Mouse (Mus musculus): Measurements from ENCODE around the gene Myh15. TPM values are rescaled to one million over a fixed set of nuclear protein-coding genes. Genes with fewer than 3 reads are reported as not detected.
"Not testable (repeated sequence)": the region's sequence is repeated elsewhere in the genome, so short reads cannot be mapped to it uniquely, and the experiment has no call there.

The Myh15 gene
- polyA plus RNA-seq, 2 experiments: not detected

DNA sequence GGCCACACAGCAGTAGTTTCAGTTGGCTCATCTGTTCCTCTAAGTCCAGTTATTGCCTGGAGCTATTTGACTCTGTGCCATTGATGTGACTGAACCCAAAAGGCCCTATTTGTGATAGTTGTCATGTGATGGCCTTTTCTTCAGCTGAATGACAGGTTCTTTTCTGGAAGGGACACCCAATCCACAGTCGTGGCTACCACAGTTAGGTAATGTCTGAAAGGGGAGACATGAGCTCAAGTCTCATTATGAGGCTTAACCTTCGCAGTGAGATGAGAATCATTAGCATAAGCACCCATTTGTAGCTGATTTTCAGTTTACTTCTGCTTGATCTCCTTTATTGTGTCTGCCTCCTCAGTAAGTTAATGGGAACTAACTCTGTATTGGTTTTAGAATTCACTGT, 136.2 kb downstream of the Myh15 start:
- Histone ChIP-seq H3K9ac (replicated peaks) (no peak overlapping the region), H3K4me1 (replicated peaks; ENCODE audit: control insufficient read depth in 2 of 2, insufficient read depth in 2 of 2, low read length in 1 of 2) (no peaks in the 10 kb centered on the region), H3K9me3 (ENCODE audit: control insufficient read depth, low read length) (no peaks in the 10 kb centered on the region), H3K4me2 (ENCODE audit: low read depth) (no peak overlapping the region), H3K36me3 (replicated peaks; ENCODE audit: control insufficient read depth, insufficient read depth, low read depth) (no peaks in the 10 kb centered on the region), H3K4me3 (ENCODE audit: insufficient read depth in 1 of 2, low read depth in 2 of 2, low read length in 2 of 2) (no peak overlapping the region), H3K27ac (no peak overlapping the region), H3K27me3 (ENCODE audit: control insufficient read depth, insufficient read depth, low read length) (no peaks in the 10 kb centered on the region)
- no peak for TF ChIP-seq CTCF (IDR thresholded peaks at IDR 0.05; ENCODE audit: low read depth)
- no peak for TF ChIP-seq EP300 (IDR thresholded peaks at IDR 0.05; ENCODE audit: low read depth)
- no peak for DNase-seq (ENCODE audit: low read depth in 3 of 3, low spot score in 3 of 3)
- no peak for ATAC-seq (ENCODE audit: insufficient read depth)
- 24% methylated on average over 2 of the region's 2 CpGs for WGBS (ENCODE audit: insufficient replicate concordance)

DNA sequence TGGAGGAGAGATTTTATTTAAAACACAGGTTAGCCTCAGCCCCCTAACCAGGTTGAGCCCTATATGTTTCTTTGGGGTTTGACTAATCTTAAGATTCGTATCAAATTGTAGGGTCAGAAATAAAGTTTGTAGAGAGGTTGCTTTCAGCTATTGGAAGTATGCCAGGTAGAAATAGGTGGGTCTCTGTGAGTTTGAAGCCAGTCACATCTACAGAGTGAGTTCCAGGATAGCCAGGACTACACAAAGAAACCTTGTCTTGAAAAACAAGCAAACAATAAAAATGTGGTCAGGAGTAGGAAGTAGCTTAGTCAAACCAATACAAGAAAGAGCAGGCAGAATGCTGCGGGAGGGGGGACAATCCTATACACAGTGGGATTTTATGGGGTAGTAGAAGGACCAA, 136.7 kb downstream of the Myh15 start:
- ATAC-seq (ENCODE audit: insufficient read depth): no peak

DNA sequence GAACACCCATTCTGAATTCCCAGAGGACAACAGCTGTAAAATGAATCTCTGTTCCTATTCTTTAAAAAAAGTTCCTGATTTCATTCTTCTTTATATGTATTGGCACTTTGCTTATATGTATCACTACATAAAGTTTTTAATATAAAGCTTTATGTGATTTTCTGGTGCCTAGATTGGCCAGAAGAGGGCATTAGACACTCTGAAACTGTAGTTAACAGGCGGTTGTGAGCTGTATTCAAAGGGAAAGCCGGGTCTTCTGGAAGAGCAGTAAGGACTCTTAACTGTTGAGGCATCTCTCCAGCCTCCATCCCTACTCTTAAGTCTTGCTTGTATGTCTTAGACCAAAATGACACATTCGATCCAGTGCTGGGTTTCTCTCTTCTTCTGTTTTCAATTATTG, 139.0 kb downstream of the Myh15 start:
- 29% methylated on average over 3 of the region's 3 CpGs for WGBS (ENCODE audit: insufficient replicate concordance)
- Histone ChIP-seq H3K4me2 (ENCODE audit: low read depth) (no peak overlapping the region), H3K4me1 (replicated peaks; ENCODE audit: control insufficient read depth in 2 of 2, insufficient read depth in 2 of 2, low read length in 1 of 2) (no peaks in the 10 kb centered on the region), H3K36me3 (replicated peaks; ENCODE audit: control insufficient read depth, insufficient read depth, low read depth) (no peaks in the 10 kb centered on the region), H3K9me3 (ENCODE audit: control insufficient read depth, low read length) (no peaks in the 10 kb centered on the region), H3K27ac (no peak overlapping the region), H3K27me3 (ENCODE audit: control insufficient read depth, insufficient read depth, low read length) (no peaks in the 10 kb centered on the region), H3K4me3 (ENCODE audit: insufficient read depth in 1 of 2, low read depth in 2 of 2, low read length in 2 of 2) (no peak overlapping the region), H3K9ac (replicated peaks) (no peak overlapping the region)
- no peak for TF ChIP-seq EP300 (IDR thresholded peaks at IDR 0.05; ENCODE audit: low read depth)
- TF ChIP-seq CTCF (IDR thresholded peaks at IDR 0.05; ENCODE audit: low read depth): no peak
- ATAC-seq (ENCODE audit: insufficient read depth): no peak
- DNase-seq (ENCODE audit: low read depth in 3 of 3, low spot score in 3 of 3): no peak

More for the DNA sequence above, 136.7 kb downstream of the Myh15 start:
- Histone ChIP-seq H3K4me1 (replicated peaks; ENCODE audit: control insufficient read depth in 2 of 2, insufficient read depth in 2 of 2, low read length in 1 of 2) (no peaks in the 10 kb centered on the region), H3K9me3 (ENCODE audit: control insufficient read depth, low read length) (no peaks in the 10 kb centered on the region), H3K4me3 (ENCODE audit: insufficient read depth in 1 of 2, low read depth in 2 of 2, low read length in 2 of 2) (no peak overlapping the region), H3K9ac (replicated peaks) (no peak overlapping the region), H3K4me2 (ENCODE audit: low read depth) (no peak overlapping the region), H3K27ac (no peak overlapping the region), H3K27me3 (ENCODE audit: control insufficient read depth, insufficient read depth, low read length) (no peaks in the 10 kb centered on the region), H3K36me3 (replicated peaks; ENCODE audit: control insufficient read depth, insufficient read depth, low read depth) (no peaks in the 10 kb centered on the region)
- 45% methylated on average over 2 of the region's 2 CpGs for WGBS (ENCODE audit: insufficient replicate concordance)
- TF ChIP-seq CTCF (IDR thresholded peaks at IDR 0.05; ENCODE audit: low read depth) (no peak), EP300 (IDR thresholded peaks at IDR 0.05; ENCODE audit: low read depth) (no peak)
- no peak for DNase-seq (ENCODE audit: low read depth in 3 of 3, low spot score in 3 of 3)

DNA sequence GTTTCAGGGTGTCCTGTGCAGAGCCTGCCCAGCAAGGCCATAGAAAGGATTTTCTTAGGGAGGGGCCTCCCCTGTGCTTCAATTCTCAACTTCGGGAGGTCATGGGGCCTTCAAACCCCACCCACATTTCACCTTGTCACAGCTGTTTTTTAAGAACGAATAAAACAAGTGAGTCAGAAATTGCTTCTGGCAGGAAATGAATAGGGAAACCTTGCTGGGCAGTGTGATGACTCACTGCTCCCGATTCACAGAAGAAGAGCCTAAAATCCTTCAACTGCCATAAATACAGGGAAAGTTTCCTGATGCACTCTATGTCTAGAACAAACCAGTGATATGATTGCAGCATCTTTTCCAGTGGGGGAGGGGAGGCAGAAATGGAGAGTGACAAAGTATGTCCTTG, 140.7 kb downstream of the Myh15 start:
- Histone ChIP-seq H3K4me3 (ENCODE audit: insufficient read depth in 1 of 2, low read depth in 2 of 2, low read length in 2 of 2) (no peak overlapping the region), H3K36me3 (replicated peaks; ENCODE audit: control insufficient read depth, insufficient read depth, low read depth) (no peaks in the 10 kb centered on the region), H3K9me3 (ENCODE audit: control insufficient read depth, low read length) (no peaks in the 10 kb centered on the region), H3K9ac (replicated peaks) (no peak overlapping the region), H3K27me3 (ENCODE audit: control insufficient read depth, insufficient read depth, low read length) (no peaks in the 10 kb centered on the region), H3K4me1 (replicated peaks; ENCODE audit: control insufficient read depth in 2 of 2, insufficient read depth in 2 of 2, low read length in 1 of 2) (no peaks in the 10 kb centered on the region), H3K4me2 (ENCODE audit: low read depth) (no peak overlapping the region), H3K27ac (no peak overlapping the region)
- TF ChIP-seq CTCF (IDR thresholded peaks at IDR 0.05; ENCODE audit: low read depth): no peak
- no peak for DNase-seq (ENCODE audit: low read depth in 3 of 3, low spot score in 3 of 3)
- no peak for ATAC-seq (ENCODE audit: insufficient read depth)
- WGBS (ENCODE audit: insufficient replicate concordance): 29% methylated on average over 3 of the region's 3 CpGs

DNA sequence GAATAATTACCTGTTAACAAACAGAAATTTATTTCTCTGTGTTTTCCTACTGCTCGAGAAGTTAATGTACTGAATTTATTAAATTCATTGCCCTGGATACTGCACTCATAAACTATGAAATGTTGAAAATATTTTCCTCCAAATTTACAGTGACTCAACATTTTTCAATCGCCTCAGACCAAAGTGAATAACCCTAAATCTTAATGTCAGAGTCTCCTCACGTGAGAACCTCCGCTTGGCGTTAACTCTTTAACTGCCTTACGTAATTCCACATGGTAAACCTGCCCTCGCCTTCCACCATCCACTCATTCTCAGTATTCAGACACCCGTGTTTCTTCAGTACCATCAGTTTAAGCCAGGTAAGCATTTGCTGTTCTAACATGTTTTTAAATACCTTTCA, 166.4 kb downstream of the Myh15 start:
- Histone ChIP-seq H3K27ac (no peak overlapping the region), H3K9ac (replicated peaks) (no peak overlapping the region), H3K4me1 (replicated peaks; ENCODE audit: control insufficient read depth in 2 of 2, insufficient read depth in 2 of 2, low read length in 1 of 2) (no peaks in the 10 kb centered on the region), H3K36me3 (replicated peaks; ENCODE audit: control insufficient read depth, insufficient read depth, low read depth) (no peaks in the 10 kb centered on the region), H3K9me3 (ENCODE audit: control insufficient read depth, low read length) (no peaks in the 10 kb centered on the region), H3K4me2 (ENCODE audit: low read depth) (no peak overlapping the region), H3K4me3 (ENCODE audit: insufficient read depth in 1 of 2, low read depth in 2 of 2, low read length in 2 of 2) (no peak overlapping the region), H3K27me3 (ENCODE audit: control insufficient read depth, insufficient read depth, low read length) (no peaks in the 10 kb centered on the region)
- no peak for DNase-seq (ENCODE audit: low read depth in 3 of 3, low spot score in 3 of 3)
- 58% methylated on average over 8 of the region's 8 CpGs for WGBS (ENCODE audit: insufficient replicate concordance)
- no peak for TF ChIP-seq CTCF (IDR thresholded peaks at IDR 0.05; ENCODE audit: low read depth)
- TF ChIP-seq EP300 (IDR thresholded peaks at IDR 0.05; ENCODE audit: low read depth): no peak
- no peak for ATAC-seq (ENCODE audit: insufficient read depth)

DNA sequence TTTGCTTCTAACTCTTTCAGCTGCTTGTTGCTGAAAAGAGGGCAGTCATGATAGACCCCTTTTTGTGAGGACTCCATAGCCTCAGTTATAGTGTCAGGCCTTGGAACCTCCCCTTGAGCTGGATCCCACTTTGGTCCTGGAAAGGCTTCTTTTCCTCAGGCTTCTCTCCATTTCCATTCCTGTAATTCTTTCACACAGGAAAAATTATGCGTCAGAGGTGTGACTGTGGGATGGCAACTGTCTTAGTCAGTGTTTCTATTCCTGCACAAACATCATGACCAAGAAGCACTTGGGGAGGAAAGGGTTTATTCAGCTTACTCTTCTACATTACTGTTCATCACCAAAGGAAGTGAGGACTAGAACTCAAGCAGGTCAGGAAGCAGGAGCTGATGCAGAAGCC, 186.2 kb downstream of the Myh15 start:
- 57% methylated on average over 1 of the region's 1 CpGs for WGBS (ENCODE audit: insufficient replicate concordance)
- ATAC-seq (ENCODE audit: insufficient read depth); H3K36me3 ChIP-seq (replicated peaks; ENCODE audit: control insufficient read depth, insufficient read depth, low read depth); H3K9me3 ChIP-seq (ENCODE audit: control insufficient read depth, low read length); H3K4me1 ChIP-seq (replicated peaks; ENCODE audit: control insufficient read depth in 2 of 2, insufficient read depth in 2 of 2, low read length in 1 of 2); H3K27ac ChIP-seq; H3K27me3 ChIP-seq (ENCODE audit: control insufficient read depth, insufficient read depth, low read length); H3K4me2 ChIP-seq (ENCODE audit: low read depth); H3K4me3 ChIP-seq (ENCODE audit: insufficient read depth in 1 of 2, low read depth in 2 of 2, low read length in 2 of 2); H3K9ac ChIP-seq (replicated peaks); DNase-seq (ENCODE audit: low read depth in 3 of 3, low spot score in 3 of 3): not testable (repeated sequence)

Other genes starting within 250 kb of the Myh15 start
- not detected in 2 replicates for gene Retnlb, start 240.6 kb upstream of the Myh15 start, polyA plus RNA-seq (2012; rRNA removed)
- not detected in 2 replicates for gene Retnlb, start 240.6 kb upstream of the Myh15 start, polyA plus RNA-seq (2014; fragmentation: Nextera tagmentation; extraction: Ambion mirVana)
- gene Retnla, start 214.9 kb upstream of the Myh15 start, polyA plus RNA-seq (2012; rRNA removed): not detected in 2 replicates
- not detected in 2 replicates for gene Retnla, start 214.9 kb upstream of the Myh15 start, polyA plus RNA-seq (2014; fragmentation: Nextera tagmentation; extraction: Ambion mirVana)
- gene Retnlg, start 184.9 kb upstream of the Myh15 start, polyA plus RNA-seq (2012; rRNA removed): 2.2 and 3.1 TPM in 2 replicates
- 2.4 and 3.2 TPM in 2 replicates for gene Retnlg, start 184.9 kb upstream of the Myh15 start, polyA plus RNA-seq (2014; fragmentation: Nextera tagmentation; extraction: Ambion mirVana)
- 5.3 and 5.8 TPM in 2 replicates for gene Dzip3, start 63.3 kb upstream of the Myh15 start, polyA plus RNA-seq (2012; rRNA removed)
- gene Dzip3, start 63.3 kb upstream of the Myh15 start, polyA plus RNA-seq (2014; fragmentation: Nextera tagmentation; extraction: Ambion mirVana): 5.8 and 7.9 TPM in 2 replicates
- 13.5 and 20.8 TPM in 2 replicates for gene Cip2a, start 63.3 kb upstream of the Myh15 start, polyA plus RNA-seq (2012; rRNA removed)
- 21.4 and 24.4 TPM in 2 replicates for gene Cip2a, start 63.3 kb upstream of the Myh15 start, polyA plus RNA-seq (2014; fragmentation: Nextera tagmentation; extraction: Ambion mirVana)

Measured in liver, embryonic 14.5 days (tissue).